Mouse (Mus musculus) granulocyte monocyte progenitor cell, adult 5-6 weeks (primary cell): Measurements from ENCODE around the gene Hoxb8. TPM values are rescaled to one million over a fixed set of nuclear protein-coding genes. Genes with fewer than 3 reads are reported as not detected.

Experiments
- ATAC-seq: replicated peaks from 2 replicates; pipeline ENCODE4 v1.8.0; 2016; ENCODE audit warnings: mild to moderate bottlenecking, moderate TSS enrichment, inconsistent platforms; ENCODE audit not compliant: poor library complexity, severe bottlenecking
- total RNA-seq, 2 experiments: library from RNA; stranded (forward) in 1 of 2; stranded (reverse) in 1 of 2; fragments of 200-712, 200-1000 nt in 1 of 2; fragments of >200 nt in 1 of 2; fragmentation: Nextera tagmentation in 1 of 2; gene quantifications; 2 replicates each; pipeline ENCODE4 v1.2.3; 2014 to 2017

The Hoxb8 gene
- total RNA-seq, 2 experiments from 2014 or later, result not detected

DNA sequence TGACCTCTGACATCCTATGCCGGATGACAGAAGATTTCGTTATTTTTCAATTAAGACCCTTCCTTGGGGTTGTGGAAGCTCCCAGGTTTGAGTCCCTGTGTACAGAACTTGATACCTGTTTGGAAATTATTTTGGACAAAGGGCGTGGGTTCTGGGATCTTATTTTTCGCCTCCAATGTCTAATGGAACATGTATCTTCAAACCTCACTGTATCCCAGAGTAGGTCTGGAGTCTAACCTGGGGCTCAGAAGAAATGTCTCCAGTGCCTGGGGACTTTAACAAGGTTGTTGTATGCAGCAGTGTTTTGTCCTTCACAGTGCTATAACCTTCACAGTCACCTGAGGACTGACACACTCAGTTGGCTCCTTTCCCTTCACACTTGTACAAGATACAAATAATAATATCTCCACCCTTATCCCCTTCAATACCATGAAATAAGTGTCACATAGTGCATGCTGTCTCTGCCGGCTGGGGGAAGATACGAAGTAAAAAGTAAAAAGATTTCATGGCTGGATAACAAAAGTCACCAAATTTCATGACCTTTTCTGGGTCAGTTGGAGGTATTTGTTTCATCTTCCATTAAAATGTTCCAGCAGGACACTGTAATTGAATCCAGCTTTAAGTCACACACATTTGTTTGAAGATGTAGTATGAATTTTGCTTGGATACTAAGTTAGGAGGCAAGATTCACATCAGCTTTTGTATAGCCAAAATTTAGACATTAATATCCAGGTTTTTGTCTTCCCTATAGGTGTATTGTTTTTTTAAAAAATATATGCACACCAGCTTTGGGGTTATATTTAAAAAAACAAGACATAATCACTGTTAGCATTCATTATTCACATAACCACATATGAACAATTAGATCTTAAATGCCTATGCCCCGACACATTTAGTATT is 14.4 kb upstream of the Hoxb8 start:
- no peak for ATAC-seq

DNA sequence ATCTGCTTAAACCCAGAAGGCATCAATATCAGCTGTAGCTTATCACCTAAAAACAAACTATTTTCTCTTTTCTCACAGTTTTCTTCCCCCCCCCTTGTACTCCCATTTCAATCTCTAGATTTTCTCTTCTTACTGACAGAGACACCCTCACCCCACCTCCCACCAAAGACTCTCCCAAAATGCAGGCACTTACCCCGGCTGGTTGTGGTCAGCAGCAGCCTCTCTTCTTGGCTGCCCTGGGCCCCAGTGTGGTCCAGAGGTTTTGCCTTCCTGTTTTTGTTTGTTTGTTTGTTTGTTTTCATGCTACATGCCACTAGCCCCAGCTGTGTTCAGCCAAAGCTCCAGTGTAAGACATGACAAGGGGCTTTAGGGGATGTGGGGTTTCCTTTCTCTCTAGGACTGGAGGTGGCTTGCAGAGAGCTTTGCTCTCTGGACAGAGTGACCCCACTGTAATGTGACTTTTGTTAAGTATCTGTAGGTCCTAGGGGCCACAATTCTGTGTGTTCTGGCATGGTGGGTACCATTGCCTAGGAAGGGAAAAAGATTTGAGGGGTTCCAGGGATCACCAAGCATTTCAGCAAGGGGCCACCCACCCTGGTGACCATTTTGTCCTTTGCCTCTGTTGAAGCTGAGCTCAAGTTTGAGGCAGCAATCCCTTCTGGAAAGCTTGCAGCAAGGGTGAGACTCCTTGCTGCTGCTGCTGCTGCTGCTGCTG is 13.5 kb upstream of the Hoxb8 start:
- no peak for ATAC-seq

- no peak for ATAC-seq
Measured at GRCm38 (mm10) chr11:96269869-96270268, 11.8 kb upstream of the Hoxb8 start.

DNA sequence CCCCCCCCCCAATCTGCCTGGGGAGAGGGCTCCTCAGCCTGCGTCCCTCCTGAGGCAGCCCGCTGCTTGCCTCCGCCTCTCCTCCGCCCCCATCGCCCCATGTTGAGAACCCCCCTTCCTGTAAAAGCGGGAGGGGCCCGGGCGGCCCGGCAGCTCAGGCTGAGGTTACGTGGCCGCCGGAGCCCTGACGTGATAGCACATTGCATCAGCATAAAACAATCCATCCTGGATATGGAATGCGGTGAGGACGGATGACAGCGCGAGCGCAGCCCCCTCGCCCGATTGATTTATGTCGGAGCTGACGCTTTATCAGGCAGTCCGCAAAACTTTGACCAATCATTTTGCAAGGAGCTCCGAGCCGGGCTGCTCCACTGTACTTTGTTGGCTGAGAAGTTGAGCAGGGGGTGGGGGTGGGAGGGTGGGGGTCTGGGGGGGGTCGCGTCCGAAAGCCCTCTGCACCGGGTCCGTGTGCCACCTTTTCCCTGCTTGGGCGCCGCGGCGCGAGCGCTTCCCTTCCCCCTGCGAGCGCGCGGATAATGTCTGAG is 10.6 kb upstream of the Hoxb8 start, which contains the start of gene Hoxb9:
Gene Hoxb9 (plus strand): TSS at position 462 of the 545 bp plus-strand sequence.
- ATAC-seq, result no peak

DNA sequence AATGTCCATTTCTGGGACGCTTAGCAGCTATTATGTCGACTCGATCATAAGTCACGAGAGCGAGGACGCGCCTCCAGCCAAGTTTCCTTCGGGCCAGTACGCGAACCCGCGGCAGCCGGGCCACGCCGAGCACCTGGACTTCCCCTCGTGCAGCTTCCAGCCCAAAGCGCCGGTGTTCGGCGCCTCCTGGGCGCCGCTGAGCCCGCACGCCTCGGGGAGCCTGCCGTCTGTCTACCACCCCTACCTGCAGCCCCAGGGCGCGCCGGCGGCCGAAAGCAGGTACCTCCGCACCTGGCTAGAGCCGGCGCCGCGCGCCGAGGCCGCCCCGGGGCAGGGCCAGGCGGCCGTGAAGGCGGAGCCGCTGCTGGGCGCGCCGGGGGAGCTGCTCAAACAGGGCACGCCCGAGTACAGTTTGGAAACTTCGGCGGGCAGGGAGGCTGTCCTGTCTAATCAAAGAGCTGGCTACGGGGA is 10.1 kb upstream of the Hoxb8 start:
- no peak for ATAC-seq

GRCm38 (mm10) chr11:96272024-96272921 is 9.4 kb upstream of the Hoxb8 start:
- ATAC-seq, result no peak

DNA sequence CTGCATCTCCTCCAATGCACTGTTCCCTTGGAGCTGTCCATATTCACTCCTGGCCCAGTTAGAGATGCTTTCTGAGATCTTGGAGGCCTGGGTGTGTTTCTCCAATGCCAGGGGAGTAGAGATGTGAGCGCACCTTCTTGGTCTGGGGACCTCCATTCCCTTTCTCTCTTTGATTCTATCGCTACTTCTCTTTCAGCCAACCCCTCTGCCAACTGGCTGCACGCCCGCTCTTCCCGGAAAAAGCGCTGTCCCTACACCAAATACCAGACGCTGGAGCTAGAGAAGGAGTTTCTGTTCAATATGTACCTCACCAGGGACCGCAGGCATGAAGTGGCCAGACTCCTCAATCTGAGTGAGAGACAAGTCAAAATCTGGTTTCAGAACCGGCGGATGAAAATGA is 7.3 kb upstream of the Hoxb8 start:
- no peak for ATAC-seq

- no peak for ATAC-seq
Measured at GRCm38 (mm10) chr11:96275896-96276295, 5.8 kb upstream of the Hoxb8 start.

GRCm38 (mm10) chr11:96277151-96278044 is 4.3 kb upstream of the Hoxb8 start:
- no peak for ATAC-seq

GRCm38 (mm10) chr11:96278324-96278723 is 3.4 kb upstream of the Hoxb8 start:
- ATAC-seq, result no peak

- ATAC-seq, result peak; percentile 79
Measured at GRCm38 (mm10) chr11:96278773-96279172, 2.9 kb upstream of the Hoxb8 start.

GRCm38 (mm10) chr11:96279421-96280233 is 2.1 kb upstream of the Hoxb8 start:
- no peak for ATAC-seq

DNA sequence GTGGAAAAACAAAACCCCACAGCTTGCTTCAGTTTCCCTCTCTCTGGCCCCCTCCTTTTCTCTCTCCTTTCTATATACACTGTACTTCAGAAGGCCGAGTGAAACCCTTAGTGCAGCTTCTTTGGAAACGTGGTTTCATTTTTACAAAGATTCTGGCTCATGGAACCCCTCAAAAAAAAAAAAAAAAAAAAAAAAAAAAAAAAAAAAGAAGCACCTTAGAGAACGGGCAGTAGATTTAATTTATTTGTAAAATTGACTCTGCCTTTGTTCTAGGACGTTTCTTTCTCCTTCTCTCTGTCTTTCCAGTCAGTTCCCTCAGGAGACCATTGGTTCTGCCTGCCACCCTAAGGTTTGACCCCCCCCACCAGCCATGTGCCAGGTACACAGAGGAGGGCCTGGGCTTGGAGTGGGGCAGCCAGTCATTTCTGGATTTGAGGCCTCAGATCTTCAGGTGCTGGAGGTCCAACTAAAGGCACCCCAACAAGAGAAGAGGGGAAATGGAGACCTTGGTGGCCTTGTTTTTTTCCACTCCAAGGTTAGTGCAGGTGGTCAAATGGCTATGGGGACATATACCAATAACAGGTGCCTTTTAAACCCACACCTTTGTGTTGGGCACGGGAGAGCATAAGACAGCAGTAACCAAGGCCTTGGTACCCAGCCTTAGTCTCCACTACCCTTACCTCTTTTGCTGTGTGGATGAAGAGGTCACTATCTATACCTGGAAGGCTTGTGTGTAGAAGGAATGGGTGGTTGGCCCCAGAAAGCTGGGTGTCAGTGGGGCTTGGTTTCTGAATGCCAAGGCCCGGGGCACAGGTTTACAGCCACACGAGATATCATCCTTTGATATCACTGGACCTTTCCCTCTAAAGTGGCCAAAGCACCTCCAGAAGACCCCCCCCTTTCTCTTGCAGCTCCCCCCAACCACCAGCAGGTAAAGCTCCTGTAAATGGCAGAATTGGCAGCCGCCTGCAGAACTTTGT is 1.0 kb upstream of the Hoxb8 start:
- ATAC-seq, result no peak

- no peak for ATAC-seq
Measured at GRCm38 (mm10) chr11:96281396-96281795, 309 bp upstream of the Hoxb8 start.

DNA sequence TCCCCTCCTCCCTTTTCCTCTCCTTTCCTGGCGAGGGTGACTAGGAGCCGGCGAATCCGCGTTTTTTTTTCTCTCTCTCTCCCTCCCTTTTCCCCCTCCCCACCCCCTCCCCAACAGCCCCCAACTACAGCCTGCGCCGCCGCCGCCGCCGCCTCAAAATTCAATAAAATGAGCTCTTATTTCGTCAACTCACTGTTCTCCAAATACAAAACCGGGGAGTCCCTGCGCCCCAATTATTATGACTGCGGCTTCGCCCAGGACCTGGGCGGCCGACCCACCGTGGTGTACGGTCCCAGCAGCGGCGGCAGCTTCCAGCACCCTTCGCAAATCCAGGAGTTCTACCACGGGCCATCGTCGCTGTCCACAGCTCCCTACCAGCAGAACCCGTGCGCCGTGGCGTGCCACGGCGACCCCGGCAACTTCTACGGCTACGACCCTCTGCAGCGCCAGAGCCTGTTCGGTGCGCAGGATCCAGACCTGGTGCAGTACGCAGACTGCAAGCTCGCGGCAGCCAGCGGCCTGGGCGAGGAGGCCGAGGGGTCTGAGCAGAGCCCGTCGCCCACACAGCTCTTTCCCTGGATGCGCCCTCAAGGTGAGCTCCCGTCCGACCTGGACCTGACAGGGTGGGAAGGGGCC is 1.2 kb downstream of the Hoxb8 start:
- no peak for ATAC-seq

- ATAC-seq, result peak; percentile 41; the same call in 1 of the 2 replicates
Measured at GRCm38 (mm10) chr11:96284041-96284749, 2.5 kb downstream of the Hoxb8 start.
